Mouse (Mus musculus): ENCODE data around the gene Asl. TPM values are rescaled to one million over a fixed set of nuclear protein-coding genes. Genes with fewer than 3 reads are reported as not detected.

Asl gene
- polyA plus RNA-seq, 1 experiment = 40.4 TPM

DNA sequence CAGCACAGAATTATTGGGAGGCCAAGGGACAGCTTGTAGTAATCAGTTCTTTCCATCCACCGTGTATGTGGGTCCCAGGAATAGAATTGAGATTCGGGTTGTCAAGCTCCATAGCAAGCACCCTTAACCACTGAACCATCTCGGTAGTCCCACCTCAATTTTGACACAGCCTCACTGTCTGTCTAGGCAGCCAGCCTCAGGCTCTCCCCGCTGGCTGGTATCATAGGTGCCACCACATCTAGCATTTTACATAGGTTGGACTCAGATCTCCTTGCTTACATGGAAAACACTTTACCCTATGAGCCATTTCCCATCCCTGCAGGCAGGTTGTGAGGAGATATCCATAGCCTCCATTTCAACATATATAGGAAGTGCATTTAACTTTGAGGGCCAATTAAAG, 54.7 kb downstream of the Asl start:
- no peaks in the 10 kb centered on the region for H3K27me3 ChIP-seq (ENCODE audit: control insufficient read depth, insufficient read depth, low read length)
- H3K4me1 ChIP-seq (replicated peaks; ENCODE audit: control insufficient read depth, insufficient read depth, low read length) = no peaks in the 10 kb centered on the region
- H3K36me3 ChIP-seq (ENCODE audit: control insufficient read depth, insufficient read depth, low read length) = 0 out of 2 replicates have a peak, but pooled peaks cover 5% of the 10 kb centered on the region
- WGBS = 93% methylated on average over 4 of the region's 4 CpGs
- DNase-seq = no peak
- no peak for TF ChIP-seq CTCF (IDR thresholded peaks at IDR 0.05; ENCODE audit: borderline replicate concordance, control insufficient read depth, extremely low read depth, insufficient read depth, low read length, poor library complexity)
- no peak for TF ChIP-seq POLR2A (IDR thresholded peaks at IDR 0.05; ENCODE audit: control insufficient read depth, extremely low read depth, insufficient read depth, low read length, poor library complexity)
- no peak overlapping the region for H3K4me3 ChIP-seq (ENCODE audit: control insufficient read depth, insufficient read depth, low read length)
- no peak overlapping the region for H3K27ac ChIP-seq (ENCODE audit: control insufficient read depth, insufficient read depth, low read length)

GRCm38 (mm10) chr5:129971491-129971890, 57.6 kb downstream of the Asl start:
- 93% methylated on average over 4 of the region's 4 CpGs for WGBS
- Histone ChIP-seq H3K27ac (ENCODE audit: control insufficient read depth, insufficient read depth, low read length) (no peak overlapping the region), H3K27me3 (ENCODE audit: control insufficient read depth, insufficient read depth, low read length) (no peaks in the 10 kb centered on the region), H3K36me3 (ENCODE audit: control insufficient read depth, insufficient read depth, low read length) (0 out of 2 replicates have a peak, but pooled peaks cover 5% of the 10 kb centered on the region), H3K4me3 (ENCODE audit: control insufficient read depth, insufficient read depth, low read length) (no peak overlapping the region), H3K4me1 (replicated peaks; ENCODE audit: control insufficient read depth, insufficient read depth, low read length) (no peaks in the 10 kb centered on the region)
- DNase-seq = no peak
- TF ChIP-seq CTCF (IDR thresholded peaks at IDR 0.05; ENCODE audit: borderline replicate concordance, control insufficient read depth, extremely low read depth, insufficient read depth, low read length, poor library complexity) (no peak), POLR2A (IDR thresholded peaks at IDR 0.05; ENCODE audit: control insufficient read depth, extremely low read depth, insufficient read depth, low read length, poor library complexity) (no peak)

DNA sequence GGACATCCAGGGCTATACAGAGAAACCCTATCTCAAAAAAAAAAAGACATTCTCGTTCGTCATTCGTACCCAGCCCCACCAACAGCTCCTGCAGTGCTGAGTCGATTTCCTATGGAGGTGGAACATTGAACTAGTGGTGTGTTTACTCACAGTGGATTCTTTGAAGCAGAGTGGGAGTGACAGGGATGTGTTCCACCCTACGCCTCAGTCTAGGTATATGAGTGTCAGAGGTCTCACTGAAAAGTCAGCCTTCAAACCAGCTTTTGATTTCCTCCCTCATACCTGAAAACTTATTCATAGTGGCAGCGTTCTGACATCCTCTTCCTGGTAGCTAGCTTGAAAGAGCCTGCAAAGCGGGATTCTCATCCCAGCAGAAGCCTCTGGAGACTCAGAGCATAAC, 60.6 kb downstream of the Asl start:
- Histone ChIP-seq H3K4me1 (replicated peaks; ENCODE audit: control insufficient read depth, insufficient read depth, low read length) (no peaks in the 10 kb centered on the region), H3K27me3 (ENCODE audit: control insufficient read depth, insufficient read depth, low read length) (no peaks in the 10 kb centered on the region), H3K27ac (ENCODE audit: control insufficient read depth, insufficient read depth, low read length) (no peak overlapping the region), H3K4me3 (ENCODE audit: control insufficient read depth, insufficient read depth, low read length) (no peak overlapping the region), H3K36me3 (ENCODE audit: control insufficient read depth, insufficient read depth, low read length) (0 out of 2 replicates have a peak, but pooled peaks cover 5% of the 10 kb centered on the region)
- 94% methylated on average over 7 of the region's 7 CpGs for WGBS
- no peak for DNase-seq
- TF ChIP-seq CTCF (IDR thresholded peaks at IDR 0.05; ENCODE audit: borderline replicate concordance, control insufficient read depth, extremely low read depth, insufficient read depth, low read length, poor library complexity) = no peak
- TF ChIP-seq POLR2A (IDR thresholded peaks at IDR 0.05; ENCODE audit: control insufficient read depth, extremely low read depth, insufficient read depth, low read length, poor library complexity) = no peak

DNA sequence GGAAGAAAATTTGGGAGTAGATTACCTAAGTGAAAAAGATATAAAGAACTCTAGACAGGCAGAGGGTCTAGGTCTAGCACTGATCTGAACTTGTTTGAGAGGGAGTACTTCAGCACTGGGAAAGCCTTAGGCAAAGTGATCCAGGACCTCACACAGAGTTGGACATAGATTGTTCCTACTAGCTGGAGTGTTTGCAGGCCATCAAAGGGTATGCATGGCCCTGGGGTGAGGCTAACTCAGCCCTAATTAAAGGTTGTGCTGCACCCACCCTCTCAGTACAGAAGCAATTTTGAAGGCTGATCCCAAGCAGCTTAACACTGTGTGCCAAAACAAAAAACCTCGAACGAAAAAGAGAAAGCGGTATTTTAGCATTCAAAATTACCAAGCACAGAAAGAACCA, 62.6 kb downstream of the Asl start:
- no peak for TF ChIP-seq POLR2A (IDR thresholded peaks at IDR 0.05; ENCODE audit: control insufficient read depth, extremely low read depth, insufficient read depth, low read length, poor library complexity)
- no peak for TF ChIP-seq CTCF (IDR thresholded peaks at IDR 0.05; ENCODE audit: borderline replicate concordance, control insufficient read depth, extremely low read depth, insufficient read depth, low read length, poor library complexity)

DNA sequence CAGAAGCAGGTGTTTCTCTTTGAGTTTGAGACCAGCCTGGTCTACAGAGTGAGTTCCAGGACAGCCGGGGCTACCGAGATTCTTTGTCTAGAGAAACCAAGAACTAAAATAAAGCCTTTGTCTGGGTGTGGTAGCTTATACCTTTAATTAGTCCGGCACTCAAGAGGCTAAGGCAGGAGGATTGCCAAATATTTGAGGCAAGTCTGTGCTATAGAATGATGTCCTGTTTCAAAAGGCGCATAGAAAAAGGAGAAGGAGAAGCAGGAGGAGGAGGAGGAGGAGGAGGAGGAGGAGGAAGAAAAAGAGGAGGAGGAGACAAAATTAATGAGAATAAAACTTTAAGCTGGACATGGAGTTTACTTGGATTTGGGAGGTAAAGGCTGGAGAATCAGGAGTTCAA, 65.8 kb downstream of the Asl start:
- TF ChIP-seq CTCF (IDR thresholded peaks at IDR 0.05; ENCODE audit: borderline replicate concordance, control insufficient read depth, extremely low read depth, insufficient read depth, low read length, poor library complexity) = no peak
- TF ChIP-seq POLR2A (IDR thresholded peaks at IDR 0.05; ENCODE audit: control insufficient read depth, extremely low read depth, insufficient read depth, low read length, poor library complexity) = no peak
- Histone ChIP-seq H3K4me1 (replicated peaks; ENCODE audit: control insufficient read depth, insufficient read depth, low read length) (no peaks in the 10 kb centered on the region), H3K27ac (ENCODE audit: control insufficient read depth, insufficient read depth, low read length) (no peak overlapping the region), H3K36me3 (ENCODE audit: control insufficient read depth, insufficient read depth, low read length) (no peaks in the 10 kb centered on the region), H3K4me3 (ENCODE audit: control insufficient read depth, insufficient read depth, low read length) (no peak overlapping the region), H3K27me3 (ENCODE audit: control insufficient read depth, insufficient read depth, low read length) (no peaks in the 10 kb centered on the region)
- 94% methylated on average over 4 of the region's 4 CpGs for WGBS
- no peak for DNase-seq

More for the DNA sequence above, 62.6 kb downstream of the Asl start:
- H3K27me3 ChIP-seq (ENCODE audit: control insufficient read depth, insufficient read depth, low read length) = no peaks in the 10 kb centered on the region
- H3K4me1 ChIP-seq (replicated peaks; ENCODE audit: control insufficient read depth, insufficient read depth, low read length) = no peaks in the 10 kb centered on the region
- no peak overlapping the region for H3K27ac ChIP-seq (ENCODE audit: control insufficient read depth, insufficient read depth, low read length)
- WGBS = 93% methylated on average over 3 of the region's 3 CpGs
- DNase-seq = no peak
- H3K4me3 ChIP-seq (ENCODE audit: control insufficient read depth, insufficient read depth, low read length) = no peak overlapping the region
- H3K36me3 ChIP-seq (ENCODE audit: control insufficient read depth, insufficient read depth, low read length) = 0 out of 2 replicates have a peak, but pooled peaks cover under 1% of the 10 kb centered on the region

Other genes starting within 250 kb of the Asl start
- 32.9 and 36.8 TPM in 2 replicates for gene Psph, start 241.8 kb downstream of the Asl start, polyA plus RNA-seq (2012; rRNA removed)
- 17.3 and 19.4 TPM in 2 replicates for gene Sumf2, start 182.3 kb downstream of the Asl start, polyA plus RNA-seq (2012; rRNA removed)
- 1,121 and 1,221 TPM in 2 replicates for gene Chchd2, start 141.8 kb downstream of the Asl start, polyA plus RNA-seq (2012; rRNA removed)
- 0.50 and 0.93 TPM in 2 replicates for gene Zbed5, start 133.5 kb downstream of the Asl start, polyA plus RNA-seq (2012; rRNA removed)
- 1.3 and 3.6 TPM in 2 replicates for gene Phkg1, start 130.7 kb downstream of the Asl start, polyA plus RNA-seq (2012; rRNA removed)
- 3.4 and 3.5 TPM in 2 replicates for gene Nupr1l, start 120.7 kb downstream of the Asl start, polyA plus RNA-seq (2012; rRNA removed)
- 20.9 and 24.2 TPM in 2 replicates for gene Vkorc1l1, start 87.3 kb downstream of the Asl start, polyA plus RNA-seq (2012; rRNA removed)
- gene Gusb, start 26.2 kb downstream of the Asl start, polyA plus RNA-seq (2012; rRNA removed) = 55.1 and 57.5 TPM in 2 replicates
- 17.0 and 17.5 TPM in 2 replicates for gene Crcp, start within 50 bp of the Asl start, polyA plus RNA-seq (2012; rRNA removed)
- gene Tpst1, start 44.1 kb upstream of the Asl start, polyA plus RNA-seq (2012; rRNA removed) = 8.4 and 9.5 TPM in 2 replicates
- gene Kctd7, start 115.6 kb upstream of the Asl start, polyA plus RNA-seq (2012; rRNA removed) = 6.9 and 7.9 TPM in 2 replicates
- 19.7 and 21.0 TPM in 2 replicates for gene Rabgef1, start 142.6 kb upstream of the Asl start, polyA plus RNA-seq (2012; rRNA removed)
- gene Tmem248, start 187.8 kb upstream of the Asl start, polyA plus RNA-seq (2012; rRNA removed) = 31.8 and 44.4 TPM in 2 replicates
- gene Sbds, start 226.3 kb upstream of the Asl start, polyA plus RNA-seq (2012; rRNA removed) = 24.4 and 24.8 TPM in 2 replicates
- 15.4 and 15.6 TPM in 2 replicates for gene Tyw1, start 226.4 kb upstream of the Asl start, polyA plus RNA-seq (2012; rRNA removed)

Measured in thymus, adult 2 months (tissue).